Mouse (Mus musculus): Measurements from ENCODE around the gene Mt3.

- TF ChIP-seq POLR2A (IDR thresholded peaks at IDR 0.05; ENCODE audit: borderline replicate concordance, control insufficient read depth, low read depth, low read length) (no peak), CTCF (IDR thresholded peaks at IDR 0.05; ENCODE audit: control insufficient read depth, insufficient read depth, low read length) (no peak)
Observed at GRCm38 (mm10) chr8:94107871-94108270, 44.5 kb upstream of the Mt3 start.
